Mouse (Mus musculus) forebrain, embryonic 11.5 days (tissue): ENCODE measurements around the gene Smad5. TPM values are rescaled to one million over a fixed set of nuclear protein-coding genes. Genes with fewer than 3 reads are reported as not detected.

Experiments used
- ATAC-seq: fragments of 200-750 bp; cut with Nextera tagmentation; replicated peaks from 2 replicates; pipeline ENCODE4 v1.8.0; 2017; ENCODE audit warnings: moderate TSS enrichment; ENCODE audit not compliant: low FRiP score
- DNase-seq: peaks from one replicate; pipeline ENCODE4 v3.0.0-alpha.2; 2017; ENCODE audit warnings: low spot score
- H3K27ac ChIP-seq: fragments of 300-500 bp; sonication (generic); 2 replicates; pipeline ENCODE4 v1.5.1; 2014; ENCODE audit warnings: low read depth, low read length
- H3K27me3 ChIP-seq: fragments of 300-500 bp; sonication (generic); 2 replicates; pipeline ENCODE4 v1.6.1; 2014; ENCODE audit warnings: mild to moderate bottlenecking, low read length, mixed read lengths; ENCODE audit not compliant: control insufficient read depth, insufficient read depth
- H3K36me3 ChIP-seq: fragments of 300-500 bp; sonication (generic); 2 replicates; pipeline ENCODE4 v1.6.1; 2014; ENCODE audit warnings: mild to moderate bottlenecking, low read length, moderate library complexity, mixed read lengths; ENCODE audit not compliant: control insufficient read depth, insufficient read depth
- H3K4me1 ChIP-seq: fragments of 300-500 bp; sonication (generic); replicated peaks from 2 replicates; pipeline ENCODE4 v1.6.1; 2014; ENCODE audit warnings: low read length, mixed read lengths; ENCODE audit not compliant: control insufficient read depth, insufficient read depth
- H3K4me2 ChIP-seq: fragments of 300-500 bp; sonication (generic); 2 replicates; pipeline ENCODE4 v1.6.1; 2014; ENCODE audit warnings: low read depth, mild to moderate bottlenecking, low read length, moderate library complexity, mixed read lengths; ENCODE audit not compliant: severe bottlenecking
- H3K4me3 ChIP-seq: fragments of 300-500 bp; sonication (generic); 2 replicates; pipeline ENCODE4 v1.5.1; 2014; ENCODE audit warnings: low read depth, low read length
- H3K9ac ChIP-seq: fragments of 300-500 bp; sonication (generic); 2 replicates; pipeline ENCODE4 v1.6.1; 2014; ENCODE audit warnings: low read length
- H3K9me3 ChIP-seq: fragments of 300-500 bp; sonication (generic); 2 replicates; pipeline ENCODE4 v1.6.1; 2016; ENCODE audit warnings: low read length, mixed read lengths; ENCODE audit not compliant: control insufficient read depth
- WGBS: fragments of 180-500 bp; shearing (Covaris S2); extraction: QIAGEN DNeasy Blood & Tissue Kit; methylation state at CpG from one replicate; pipeline ENCODE4 v1.1.7; 2014; 5-methylcytosine and 5-hydroxymethylcytosine counted together
- polyA plus RNA-seq: library from polyadenylated mRNA; unstranded; fragments of >200 nt; fragmentation: Nextera tagmentation; extraction: Ambion mirVana; gene quantifications from 2 replicates; pipeline ENCODE4 v1.2.1, GENCODE M21; 2014

Smad5 gene
- polyA plus RNA-seq, 1 experiment from 2014 or later = 51.8 TPM

- H3K9me3 ChIP-seq = no peaks in the 10 kb centered on the region
- H3K4me3 ChIP-seq = no peak overlapping the region
- H3K4me2 ChIP-seq = no peak overlapping the region
- 84% methylated on average over 4 of the region's 4 CpGs for WGBS
- H3K27me3 ChIP-seq = no peaks in the 10 kb centered on the region
- no peaks in the 10 kb centered on the region; the same call in 1 of the 2 replicates for H3K36me3 ChIP-seq
- H3K9ac ChIP-seq = no peak overlapping the region
- H3K27ac ChIP-seq = no peak overlapping the region
- ATAC-seq = no peak
- DNase-seq = no peak
- H3K4me1 ChIP-seq = peaks cover 14% of the 10 kb centered on the region
These were observed 4.8 kb downstream of the Smad5 start for GRCm38 (mm10) chr13:56707606-56708005.

- H3K9me3 ChIP-seq = no peaks in the 10 kb centered on the region
- H3K4me2 ChIP-seq = no peak overlapping the region
- WGBS = 77% methylated on average over 2 of the region's 2 CpGs
- no peaks in the 10 kb centered on the region for H3K27me3 ChIP-seq
- no peaks in the 10 kb centered on the region; the same call in 1 of the 2 replicates for H3K36me3 ChIP-seq
- H3K4me1 ChIP-seq = peaks cover 4% of the 10 kb centered on the region; the same call in 1 of the 2 replicates
- ATAC-seq = no peak
- H3K4me3 ChIP-seq = no peak overlapping the region
- DNase-seq = no peak
- H3K27ac ChIP-seq = no peak overlapping the region
- no peak overlapping the region for H3K9ac ChIP-seq
These were observed 7.8 kb downstream of the Smad5 start for GRCm38 (mm10) chr13:56710620-56711019.

DNA sequence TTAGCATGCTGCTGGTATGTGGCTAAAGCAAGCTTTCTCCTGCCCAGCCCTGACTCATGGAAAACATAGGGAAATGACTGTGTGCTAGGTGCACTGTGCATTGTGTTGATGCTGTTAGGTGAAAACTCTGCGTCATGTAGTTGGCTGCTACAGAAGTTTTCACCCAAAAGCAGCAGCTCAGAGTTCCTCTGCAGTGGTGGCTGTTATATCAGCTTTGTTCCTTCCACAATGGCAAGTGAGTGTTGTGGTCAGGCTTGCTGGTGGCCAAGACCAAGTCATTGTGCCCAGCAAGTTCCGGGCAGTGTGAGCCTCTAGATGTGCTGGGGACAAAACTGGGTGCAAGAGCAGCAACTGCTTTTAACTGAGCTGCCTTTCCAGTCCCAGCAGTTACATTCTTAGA, 9.4 kb downstream of the Smad5 start:
- no peak overlapping the region for H3K4me3 ChIP-seq
- H3K36me3 ChIP-seq = no peaks in the 10 kb centered on the region; the same call in 1 of the 2 replicates
- H3K9ac ChIP-seq = no peak overlapping the region
- H3K9me3 ChIP-seq = no peaks in the 10 kb centered on the region
- H3K27ac ChIP-seq = no peak overlapping the region
- 98% methylated on average over 2 of the region's 2 CpGs for WGBS
- DNase-seq (no peak), ATAC-seq (no peak)
- H3K4me2 ChIP-seq = no peak overlapping the region
- H3K27me3 ChIP-seq = no peaks in the 10 kb centered on the region
- H3K4me1 ChIP-seq = no peaks in the 10 kb centered on the region

- Histone ChIP-seq H3K9ac (no peak overlapping the region), H3K27ac (no peak overlapping the region), H3K9me3 (no peaks in the 10 kb centered on the region), H3K4me3 (no peak overlapping the region), H3K4me2 (no peak overlapping the region), H3K4me1 (no peaks in the 10 kb centered on the region), H3K27me3 (no peaks in the 10 kb centered on the region), H3K36me3 (peaks cover 5% of the 10 kb centered on the region; the same call in 1 of the 2 replicates)
- WGBS = 95% methylated on average over 4 of the region's 4 CpGs
- no peak for ATAC-seq
- no peak for DNase-seq
These were observed 23.7 kb downstream of the Smad5 start for GRCm38 (mm10) chr13:56726551-56726950.

GRCm38 (mm10) chr13:56729046-56729445, 26.2 kb downstream of the Smad5 start:
- no peak for DNase-seq
- no peaks in the 10 kb centered on the region for H3K27me3 ChIP-seq
- H3K36me3 ChIP-seq = peaks cover 6% of the 10 kb centered on the region; the same call in 1 of the 2 replicates
- H3K9ac ChIP-seq = no peak overlapping the region
- no peak overlapping the region for H3K27ac ChIP-seq
- ATAC-seq = no peak
- 90% methylated on average over 7 of the region's 7 CpGs for WGBS
- H3K4me2 ChIP-seq = no peak overlapping the region
- H3K4me1 ChIP-seq = no peaks in the 10 kb centered on the region
- H3K9me3 ChIP-seq = no peaks in the 10 kb centered on the region
- H3K4me3 ChIP-seq = no peak overlapping the region

GRCm38 (mm10) chr13:56734617-56735016, 31.8 kb downstream of the Smad5 start:
- Histone ChIP-seq H3K27me3 (no peaks in the 10 kb centered on the region), H3K36me3 (peaks cover 13% of the 10 kb centered on the region), H3K4me3 (no peak overlapping the region), H3K4me1 (no peaks in the 10 kb centered on the region), H3K9ac (no peak overlapping the region), H3K4me2 (no peak overlapping the region), H3K9me3 (no peaks in the 10 kb centered on the region), H3K27ac (no peak overlapping the region)
- no peak for ATAC-seq
- WGBS = 88% methylated on average over 4 of the region's 4 CpGs
- DNase-seq = no peak

GRCm38 (mm10) chr13:56735212-56735875, 32.5 kb downstream of the Smad5 start:
- no peaks in the 10 kb centered on the region for H3K27me3 ChIP-seq
- H3K9me3 ChIP-seq = no peaks in the 10 kb centered on the region
- H3K4me2 ChIP-seq = no peak overlapping the region
- ATAC-seq (no peak), DNase-seq (no peak)
- H3K27ac ChIP-seq = no peak overlapping the region
- 72% methylated on average over 6 of the region's 6 CpGs for WGBS
- H3K4me3 ChIP-seq = no peak overlapping the region
- H3K4me1 ChIP-seq = no peaks in the 10 kb centered on the region
- peaks cover 13% of the 10 kb centered on the region for H3K36me3 ChIP-seq
- H3K9ac ChIP-seq = no peak overlapping the region

GRCm38 (mm10) chr13:56739556-56739955, 36.7 kb downstream of the Smad5 start:
- no peak overlapping the region for H3K27ac ChIP-seq
- no peaks in the 10 kb centered on the region for H3K9me3 ChIP-seq
- ATAC-seq (no peak), DNase-seq (peak; percentile 37)
- H3K4me2 ChIP-seq = no peak overlapping the region
- WGBS = 97% methylated on average over 5 of the region's 5 CpGs
- H3K9ac ChIP-seq = no peak overlapping the region
- 0 out of 2 replicates have a peak, but pooled peaks cover 2% of the 10 kb centered on the region for H3K4me1 ChIP-seq
- peaks cover 6% of the 10 kb centered on the region for H3K36me3 ChIP-seq
- no peaks in the 10 kb centered on the region for H3K27me3 ChIP-seq
- H3K4me3 ChIP-seq = no peak overlapping the region

- H3K27ac ChIP-seq = no peak overlapping the region
- 0 out of 2 replicates have a peak, but pooled peaks cover 2% of the 10 kb centered on the region for H3K4me1 ChIP-seq
- ATAC-seq = no peak
- H3K9ac ChIP-seq = no peak overlapping the region
- no peaks in the 10 kb centered on the region for H3K27me3 ChIP-seq
- H3K4me3 ChIP-seq = no peak overlapping the region
- peaks cover 6% of the 10 kb centered on the region for H3K36me3 ChIP-seq
- H3K4me2 ChIP-seq = no peak overlapping the region
- WGBS = 87% methylated on average over 6 of the region's 6 CpGs
- DNase-seq = peak; percentile 41
- no peaks in the 10 kb centered on the region for H3K9me3 ChIP-seq
These were observed 37.7 kb downstream of the Smad5 start for GRCm38 (mm10) chr13:56740496-56740895.
